Mouse (Mus musculus): ENCODE measurements around the gene Stag3. TPM values are rescaled to one million over a fixed set of nuclear protein-coding genes. Genes with fewer than 3 reads are reported as not detected.

The Stag3 gene
- polyA plus RNA-seq, 1 experiment = 6.0 TPM

DNA sequence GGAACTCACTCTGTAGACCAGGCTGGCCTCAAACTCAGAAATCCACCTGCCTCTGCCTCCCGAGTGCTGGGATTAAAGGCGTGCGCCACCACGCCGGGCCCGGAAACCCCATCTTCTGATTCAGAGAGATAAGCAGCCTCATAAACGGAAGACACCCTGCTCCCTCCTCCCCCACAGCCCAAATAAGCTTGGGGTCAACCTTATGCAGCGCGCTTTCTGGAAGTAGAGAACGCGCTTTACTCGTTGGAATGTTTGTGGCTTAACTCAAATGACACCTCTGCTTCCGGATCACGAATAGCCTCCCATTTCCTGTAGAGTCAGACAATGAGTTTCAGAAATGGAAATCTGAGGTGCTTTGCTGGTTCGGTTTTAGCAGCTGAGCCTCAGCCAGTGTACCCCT lies 789 bp downstream of the Stag3 start:
- H3K4me1 ChIP-seq (ENCODE audit: control insufficient read depth, insufficient read depth, low read length) = no peaks in the 10 kb centered on the region; the same call in 1 of the 2 replicates
- TF ChIP-seq CTCF (IDR thresholded peaks at IDR 0.05; ENCODE audit: borderline replicate concordance, insufficient read depth, low read length) = no peak
- no peak for TF ChIP-seq POLR2A (IDR thresholded peaks at IDR 0.05; ENCODE audit: low read depth, low read length)
- H3K27ac ChIP-seq (ENCODE audit: insufficient read depth, low read length) = no peak overlapping the region
- no peak overlapping the region for H3K4me3 ChIP-seq (ENCODE audit: insufficient read depth, low read length)

- TF ChIP-seq CTCF (IDR thresholded peaks at IDR 0.05; ENCODE audit: borderline replicate concordance, insufficient read depth, low read length) (no peak), POLR2A (IDR thresholded peaks at IDR 0.05; ENCODE audit: low read depth, low read length) (no peak)
- Histone ChIP-seq H3K4me3 (ENCODE audit: insufficient read depth, low read length) (no peak overlapping the region), H3K27ac (ENCODE audit: insufficient read depth, low read length) (no peak overlapping the region), H3K4me1 (ENCODE audit: control insufficient read depth, insufficient read depth, low read length) (no peaks in the 10 kb centered on the region; the same call in 1 of the 2 replicates)
Observed at GRCm38 (mm10) chr5:138281798-138282197, 1.8 kb downstream of the Stag3 start.

- no peak overlapping the region for H3K27ac ChIP-seq (ENCODE audit: insufficient read depth, low read length)
- no peaks in the 10 kb centered on the region; the same call in 1 of the 2 replicates for H3K4me1 ChIP-seq (ENCODE audit: control insufficient read depth, insufficient read depth, low read length)
- TF ChIP-seq POLR2A (IDR thresholded peaks at IDR 0.05; ENCODE audit: low read depth, low read length) (no peak), CTCF (IDR thresholded peaks at IDR 0.05; ENCODE audit: borderline replicate concordance, insufficient read depth, low read length) (no peak)
- no peak overlapping the region for H3K4me3 ChIP-seq (ENCODE audit: insufficient read depth, low read length)
Observed at GRCm38 (mm10) chr5:138283540-138283939, 3.5 kb downstream of the Stag3 start.

GRCm38 (mm10) chr5:138287861-138288260 lies 7.8 kb downstream of the Stag3 start:
- Histone ChIP-seq H3K27ac (ENCODE audit: insufficient read depth, low read length) (no peak overlapping the region), H3K4me3 (ENCODE audit: insufficient read depth, low read length) (no peak overlapping the region), H3K4me1 (ENCODE audit: control insufficient read depth, insufficient read depth, low read length) (no peaks in the 10 kb centered on the region)
- TF ChIP-seq CTCF (IDR thresholded peaks at IDR 0.05; ENCODE audit: borderline replicate concordance, insufficient read depth, low read length) (no peak), POLR2A (IDR thresholded peaks at IDR 0.05; ENCODE audit: low read depth, low read length) (no peak)

DNA sequence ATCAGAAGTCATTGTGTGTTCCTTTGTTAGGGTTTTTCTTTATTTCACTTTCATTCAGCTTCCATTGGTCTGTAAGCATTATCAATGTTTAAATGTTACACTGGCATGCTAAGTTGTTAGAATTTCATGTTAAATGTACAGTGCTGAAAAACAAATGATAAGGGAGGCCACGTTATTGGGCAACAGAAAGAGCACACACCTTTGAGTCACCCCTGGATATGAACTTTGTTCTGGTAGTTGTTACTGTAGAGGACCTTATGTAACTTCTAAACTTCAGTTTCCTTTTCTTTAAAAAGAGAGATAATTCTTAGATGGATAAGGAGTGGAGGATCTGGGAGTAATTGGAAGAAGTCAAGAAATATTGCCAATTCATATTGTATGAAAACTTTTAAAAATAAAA lies 11.6 kb downstream of the Stag3 start:
- Histone ChIP-seq H3K27ac (ENCODE audit: insufficient read depth, low read length) (no peak overlapping the region), H3K4me1 (ENCODE audit: control insufficient read depth, insufficient read depth, low read length) (no peaks in the 10 kb centered on the region), H3K4me3 (ENCODE audit: insufficient read depth, low read length) (no peak overlapping the region)
- TF ChIP-seq CTCF (IDR thresholded peaks at IDR 0.05; ENCODE audit: borderline replicate concordance, insufficient read depth, low read length) (no peak), POLR2A (IDR thresholded peaks at IDR 0.05; ENCODE audit: low read depth, low read length) (no peak)

DNA sequence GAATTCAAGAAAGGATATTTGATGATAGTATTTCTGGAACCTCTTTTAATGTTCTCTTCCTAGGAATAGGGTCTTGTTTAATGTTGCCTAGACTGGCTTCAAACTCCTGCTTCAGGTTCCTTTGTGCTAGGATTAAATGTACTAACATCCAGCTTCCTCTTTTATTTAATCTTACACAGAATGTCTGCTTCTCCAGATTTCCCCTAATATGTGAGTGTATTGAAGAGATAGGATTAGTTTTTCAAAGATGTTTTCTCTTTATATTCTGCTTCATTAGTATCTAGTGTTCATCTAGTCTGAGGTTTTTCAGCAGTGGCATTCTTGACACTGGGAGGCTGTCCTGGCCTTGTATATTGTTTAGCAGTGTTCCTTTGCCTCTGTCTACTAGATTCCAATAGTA lies 14.1 kb downstream of the Stag3 start:
- H3K4me1 ChIP-seq (ENCODE audit: control insufficient read depth, insufficient read depth, low read length) = no peaks in the 10 kb centered on the region
- no peak for TF ChIP-seq POLR2A (IDR thresholded peaks at IDR 0.05; ENCODE audit: low read depth, low read length)
- no peak for TF ChIP-seq CTCF (IDR thresholded peaks at IDR 0.05; ENCODE audit: borderline replicate concordance, insufficient read depth, low read length)
- H3K4me3 ChIP-seq (ENCODE audit: insufficient read depth, low read length) = no peak overlapping the region
- H3K27ac ChIP-seq (ENCODE audit: insufficient read depth, low read length) = no peak overlapping the region

DNA sequence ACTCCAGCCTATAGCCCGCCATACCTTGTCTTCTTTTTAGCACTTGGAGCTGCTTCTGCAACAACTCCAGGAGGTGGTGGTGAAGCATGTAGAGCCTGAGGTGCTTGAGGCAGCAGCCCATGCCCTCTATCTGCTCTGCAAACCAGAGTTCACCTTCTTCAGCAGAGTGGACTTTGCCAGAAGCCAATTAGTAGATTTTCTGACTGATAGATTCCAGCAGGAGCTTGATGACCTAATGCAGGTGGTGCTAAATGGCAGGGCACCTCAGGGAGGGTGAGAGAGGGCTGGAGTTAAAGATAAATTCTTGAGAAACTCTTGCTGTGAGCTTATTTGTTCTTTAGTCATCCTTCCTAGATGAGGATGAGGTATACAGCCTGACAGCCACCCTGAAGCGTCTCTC lies 19.6 kb downstream of the Stag3 start:
- no peak overlapping the region for H3K27ac ChIP-seq (ENCODE audit: insufficient read depth, low read length)
- H3K4me1 ChIP-seq (ENCODE audit: control insufficient read depth, insufficient read depth, low read length) = no peaks in the 10 kb centered on the region
- no peak overlapping the region for H3K4me3 ChIP-seq (ENCODE audit: insufficient read depth, low read length)
- TF ChIP-seq POLR2A (IDR thresholded peaks at IDR 0.05; ENCODE audit: low read depth, low read length) (no peak), CTCF (IDR thresholded peaks at IDR 0.05; ENCODE audit: borderline replicate concordance, insufficient read depth, low read length) (no peak)

DNA sequence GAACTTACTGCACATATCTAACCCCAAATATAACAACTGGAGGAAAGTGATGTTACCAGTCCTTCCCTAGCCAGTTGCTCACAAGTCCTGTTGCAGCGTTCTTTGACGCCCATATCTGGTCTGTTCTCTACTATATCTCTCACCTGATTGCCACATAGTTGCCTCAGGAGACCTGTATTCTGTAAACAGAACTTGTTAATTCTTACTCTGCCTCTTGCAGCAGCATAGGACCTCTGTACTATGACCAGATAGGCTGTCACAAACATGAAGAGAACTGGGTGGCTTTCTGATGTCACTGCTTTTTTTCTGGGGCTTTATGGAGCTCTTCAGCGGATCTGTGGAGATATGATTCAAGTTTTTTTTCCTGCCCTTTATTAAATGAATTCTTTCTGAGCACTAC lies 32.8 kb downstream of the Stag3 start:
- Histone ChIP-seq H3K27ac (ENCODE audit: insufficient read depth, low read length) (no peak overlapping the region), H3K4me1 (ENCODE audit: control insufficient read depth, insufficient read depth, low read length) (no peaks in the 10 kb centered on the region), H3K4me3 (ENCODE audit: insufficient read depth, low read length) (no peak overlapping the region)
- no peak for TF ChIP-seq CTCF (IDR thresholded peaks at IDR 0.05; ENCODE audit: borderline replicate concordance, insufficient read depth, low read length)
- TF ChIP-seq POLR2A (IDR thresholded peaks at IDR 0.05; ENCODE audit: low read depth, low read length) = no peak

DNA sequence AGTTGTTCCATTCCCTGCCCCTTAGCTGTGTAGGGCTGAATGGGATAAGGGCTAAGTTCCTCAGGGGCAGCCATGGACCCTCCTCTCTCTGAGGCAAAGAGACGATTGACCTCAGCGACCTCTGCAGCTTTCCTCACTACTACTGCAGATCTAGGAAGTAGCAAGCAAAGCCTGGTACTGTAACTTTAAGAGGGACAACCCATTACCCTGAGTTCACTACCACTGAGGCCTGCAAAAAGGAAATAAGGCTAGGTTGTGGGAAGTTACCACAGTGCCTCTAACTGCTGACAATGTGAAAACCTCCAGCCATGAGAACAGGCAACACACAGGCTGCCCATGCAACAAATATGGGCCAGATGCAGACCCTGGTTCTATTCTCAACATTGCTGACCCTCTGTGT lies 61.6 kb downstream of the Stag3 start, which contains the start of gene Pvrig:
Pvrig (plus strand) TSS at position 301 of the 400 bp plus-strand sequence.
- no peak within 1 kb of the TSS for H3K27ac ChIP-seq (ENCODE audit: insufficient read depth, low read length)
- TF ChIP-seq POLR2A (IDR thresholded peaks at IDR 0.05; ENCODE audit: low read depth, low read length) = no peak
- no peak for TF ChIP-seq CTCF (IDR thresholded peaks at IDR 0.05; ENCODE audit: borderline replicate concordance, insufficient read depth, low read length)
- no peaks in the 10 kb centered on the region for H3K4me1 ChIP-seq (ENCODE audit: control insufficient read depth, insufficient read depth, low read length)
- no peak within 1 kb of the TSS for H3K4me3 ChIP-seq (ENCODE audit: insufficient read depth, low read length)

GRCm38 (mm10) chr5:138343216-138343615 lies 63.2 kb downstream of the Stag3 start:
- TF ChIP-seq POLR2A (IDR thresholded peaks at IDR 0.05; ENCODE audit: low read depth, low read length) (no peak), CTCF (IDR thresholded peaks at IDR 0.05; ENCODE audit: borderline replicate concordance, insufficient read depth, low read length) (no peak)
- Histone ChIP-seq H3K4me3 (ENCODE audit: insufficient read depth, low read length) (no peak overlapping the region), H3K27ac (ENCODE audit: insufficient read depth, low read length) (no peak overlapping the region), H3K4me1 (ENCODE audit: control insufficient read depth, insufficient read depth, low read length) (no peaks in the 10 kb centered on the region)

Other genes with a start within 250 kb of the Stag3 start
- not detected in 2 replicates for gene Smok3c, start 227.0 kb upstream of the Stag3 start, polyA plus RNA-seq (2011; ENCODE audit: insufficient read length, low read depth, missing spikeins)
- gene Zkscan1, start 195.2 kb upstream of the Stag3 start, polyA plus RNA-seq (2011; ENCODE audit: insufficient read length, low read depth, missing spikeins) = 24.1 and 25.2 TPM in 2 replicates
- gene Zscan21, start 163.3 kb upstream of the Stag3 start, polyA plus RNA-seq (2011; ENCODE audit: insufficient read length, low read depth, missing spikeins) = 15.0 and 22.2 TPM in 2 replicates
- 11.9 and 13.2 TPM in 2 replicates for gene Zfp113, start 124.5 kb upstream of the Stag3 start, polyA plus RNA-seq (2011; ENCODE audit: insufficient read length, low read depth, missing spikeins)
- 162 and 184 TPM in 2 replicates for gene Cops6, start 119.2 kb upstream of the Stag3 start, polyA plus RNA-seq (2011; ENCODE audit: insufficient read length, low read depth, missing spikeins)
- 22.2 and 26.5 TPM in 2 replicates for gene Ap4m1, start 108.2 kb upstream of the Stag3 start, polyA plus RNA-seq (2011; ENCODE audit: insufficient read length, low read depth, missing spikeins)
- 79.1 and 85.3 TPM in 2 replicates for gene Mcm7, start 107.8 kb upstream of the Stag3 start, polyA plus RNA-seq (2011; ENCODE audit: insufficient read length, low read depth, missing spikeins)
- gene Taf6, start 92.8 kb upstream of the Stag3 start, polyA plus RNA-seq (2011; ENCODE audit: insufficient read length, low read depth, missing spikeins) = 27.9 and 29.8 TPM in 2 replicates
- 63.1 and 63.3 TPM in 2 replicates for gene Cnpy4, start 92.8 kb upstream of the Stag3 start, polyA plus RNA-seq (2011; ENCODE audit: insufficient read length, low read depth, missing spikeins)
- gene Mblac1, start 85.9 kb upstream of the Stag3 start, polyA plus RNA-seq (2011; ENCODE audit: insufficient read length, low read depth, missing spikeins) = 2.1 and 3.5 TPM in 2 replicates
- gene Nxpe5, start 54.3 kb upstream of the Stag3 start, polyA plus RNA-seq (2011; ENCODE audit: insufficient read length, low read depth, missing spikeins) = 0.32 TPM in 1 of 2 replicates, not detected in the other
- gene Lamtor4, start 24.8 kb upstream of the Stag3 start, polyA plus RNA-seq (2011; ENCODE audit: insufficient read length, low read depth, missing spikeins) = 36.9 and 40.7 TPM in 2 replicates
- 18.0 and 18.2 TPM in 2 replicates for gene BC037034, start 16.2 kb upstream of the Stag3 start, polyA plus RNA-seq (2011; ENCODE audit: insufficient read length, low read depth, missing spikeins)
- gene Gal3st4, start 7.4 kb upstream of the Stag3 start, polyA plus RNA-seq (2011; ENCODE audit: insufficient read length, low read depth, missing spikeins) = 5.7 and 6.4 TPM in 2 replicates
- not detected in 2 replicates for gene Gm43720, start 282 bp upstream of the Stag3 start, polyA plus RNA-seq (2011; ENCODE audit: insufficient read length, low read depth, missing spikeins)
- 13.2 and 20.1 TPM in 2 replicates for gene Gpc2, start 235 bp upstream of the Stag3 start, polyA plus RNA-seq (2011; ENCODE audit: insufficient read length, low read depth, missing spikeins)
- gene Pvrig, start 61.7 kb downstream of the Stag3 start, polyA plus RNA-seq (2011; ENCODE audit: insufficient read length, low read depth, missing spikeins) = not detected in 2 replicates
- 12.1 and 22.4 TPM in 2 replicates for gene Zfp157, start 161.2 kb downstream of the Stag3 start, polyA plus RNA-seq (2011; ENCODE audit: insufficient read length, low read depth, missing spikeins)